Mouse (Mus musculus) layer of hippocampus, postnatal 36 days (tissue): ENCODE data around the gene Tead4. TPM values are rescaled to one million over a fixed set of nuclear protein-coding genes. Genes with fewer than 3 reads are reported as not detected.

Experiments
- total RNA-seq, 2 experiments: library from RNA; stranded (reverse); gene quantifications; 2 replicates each; pipeline ENCODE4 v1.2.3; 2021

Tead4 gene
- total RNA-seq, 2 experiments from 2014 or later, result 0.57 to 1.1 TPM

Other genes with a start within 250 kb of the Tead4 start
- 10 to 100 TPM; 52.5 to 52.8 TPM for gene Tspan9, start 157.2 kb downstream of the Tead4 start, total RNA-seq
- gene Tulp3, start 55.0 kb upstream of the Tead4 start, total RNA-seq, result 10 to 100 TPM; 19.6 to 24.0 TPM
- gene Rhno1, start 62.1 kb upstream of the Tead4 start, total RNA-seq, result 10 to 100 TPM; 20.4 to 20.8 TPM
- 1 to 10 TPM; 1.6 to 2.2 TPM for gene Foxm1, start 62.1 kb upstream of the Tead4 start, total RNA-seq
- 1 to 10 TPM in 1 of 2 experiments, under 1 TPM in 1; 0.68 to 1.5 TPM for gene Tex52, start 74.6 kb upstream of the Tead4 start, total RNA-seq
- gene Gm44596, start 74.7 kb upstream of the Tead4 start, total RNA-seq, result not detected
- 10 to 100 TPM; 16.0 to 18.1 TPM for gene Nrip2, start 98.5 kb upstream of the Tead4 start, total RNA-seq
- 10 to 100 TPM; 18.2 to 25.4 TPM for gene Itfg2, start 124.1 kb upstream of the Tead4 start, total RNA-seq
- 100 to 1,000 TPM; 123 to 134 TPM for gene Fkbp4, start 137.9 kb upstream of the Tead4 start, total RNA-seq
- gene Pzp, start 225.9 kb upstream of the Tead4 start, total RNA-seq, result not detected